Mouse (Mus musculus): ENCODE measurements around the gene Lrrc3b.

Gene Lrrc3b

DNA sequence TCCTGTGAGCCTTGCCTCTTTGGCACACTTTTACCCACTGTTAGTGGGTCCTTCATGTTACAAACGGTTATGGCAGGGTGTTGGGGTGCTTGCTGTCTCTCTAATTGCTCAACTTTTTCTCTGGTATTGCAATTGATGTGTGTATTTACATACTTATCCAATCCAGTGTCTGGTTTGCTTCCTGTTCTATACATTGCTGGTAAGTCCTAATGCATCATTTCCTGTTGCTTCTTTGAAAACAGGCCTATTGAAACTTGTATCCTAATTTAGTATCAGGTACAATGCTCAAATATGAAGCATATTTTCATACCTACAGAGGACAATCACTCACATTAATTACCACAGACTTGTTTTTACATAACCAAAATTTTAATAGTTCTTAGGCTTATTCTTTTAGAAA, 107.4 kb downstream of the Lrrc3b start:
- DNase-seq (ENCODE audit: low read depth, low spot score) = no peak

DNA sequence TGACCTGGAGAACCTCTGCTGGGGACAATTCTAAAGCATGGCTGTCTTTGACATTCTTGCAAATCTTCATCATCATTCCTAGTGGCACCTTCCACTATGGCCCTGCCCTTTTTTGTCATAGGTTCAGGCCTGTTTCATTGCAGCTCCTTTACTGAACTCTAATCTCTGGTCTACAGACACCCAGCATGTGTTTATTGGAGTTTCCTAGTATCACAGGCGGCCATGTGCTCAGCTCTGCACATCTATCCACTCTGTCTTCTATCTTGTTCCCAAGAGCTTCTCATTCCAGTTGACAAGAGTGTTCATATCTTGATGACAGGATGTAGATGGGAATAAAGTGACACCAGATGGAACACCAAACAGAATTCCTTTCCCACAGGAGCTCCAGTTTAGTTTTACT, 108.6 kb downstream of the Lrrc3b start:
- no peak for DNase-seq (ENCODE audit: low read depth, low spot score)

DNA sequence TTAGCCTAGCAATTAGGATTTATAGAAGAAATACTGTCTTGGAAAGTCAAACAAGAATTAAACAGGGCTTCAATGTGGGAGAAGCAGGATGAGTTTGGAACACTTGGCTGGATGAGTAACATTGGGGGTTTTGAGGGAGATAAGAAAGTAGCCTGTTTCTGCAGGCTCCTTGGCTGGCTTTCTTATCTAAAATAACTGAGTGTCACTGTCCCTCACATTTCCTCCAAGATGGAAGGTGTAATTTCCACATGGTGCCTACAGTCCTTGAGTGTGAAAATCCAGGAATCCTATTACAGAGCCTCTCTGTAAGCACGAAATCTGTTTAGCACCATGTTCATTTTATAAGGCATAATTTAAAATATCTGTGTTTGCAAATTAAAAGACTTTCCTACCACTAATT, 112.9 kb downstream of the Lrrc3b start:
- DNase-seq (ENCODE audit: low read depth, low spot score) = peak; percentile 14

DNA sequence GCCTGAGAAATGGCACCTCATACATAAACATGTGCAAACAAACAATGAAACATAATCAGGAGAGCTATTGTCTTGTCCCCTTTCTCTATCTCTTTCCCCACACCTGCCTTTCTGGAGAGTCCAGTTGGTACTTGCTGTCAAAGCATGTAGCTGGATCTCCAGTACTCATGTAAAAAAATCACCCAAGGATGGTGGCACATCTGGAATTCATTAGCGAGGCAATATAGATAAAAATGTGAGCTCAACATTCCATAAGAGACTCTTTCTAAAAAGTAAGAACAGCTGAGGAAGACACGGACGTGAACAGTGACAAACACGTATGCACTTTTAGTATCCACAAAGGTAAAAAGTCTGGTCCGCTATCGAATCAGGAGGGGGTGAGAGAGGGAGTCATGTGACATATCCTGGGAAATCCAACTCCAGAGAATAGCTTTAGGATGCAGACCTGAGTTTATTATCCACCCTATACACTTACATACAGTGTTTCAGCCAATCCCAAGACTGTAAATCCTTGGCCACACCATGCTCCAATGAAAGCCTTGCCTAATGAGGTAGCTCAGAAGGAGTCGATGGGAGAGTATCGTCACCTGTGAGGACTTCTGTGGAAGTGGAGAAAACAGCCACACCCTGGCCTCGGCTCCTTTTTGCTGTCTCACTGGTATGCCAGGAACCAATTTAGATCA, 116.2 kb downstream of the Lrrc3b start:
- DNase-seq (ENCODE audit: low read depth, low spot score) = no peak

DNA sequence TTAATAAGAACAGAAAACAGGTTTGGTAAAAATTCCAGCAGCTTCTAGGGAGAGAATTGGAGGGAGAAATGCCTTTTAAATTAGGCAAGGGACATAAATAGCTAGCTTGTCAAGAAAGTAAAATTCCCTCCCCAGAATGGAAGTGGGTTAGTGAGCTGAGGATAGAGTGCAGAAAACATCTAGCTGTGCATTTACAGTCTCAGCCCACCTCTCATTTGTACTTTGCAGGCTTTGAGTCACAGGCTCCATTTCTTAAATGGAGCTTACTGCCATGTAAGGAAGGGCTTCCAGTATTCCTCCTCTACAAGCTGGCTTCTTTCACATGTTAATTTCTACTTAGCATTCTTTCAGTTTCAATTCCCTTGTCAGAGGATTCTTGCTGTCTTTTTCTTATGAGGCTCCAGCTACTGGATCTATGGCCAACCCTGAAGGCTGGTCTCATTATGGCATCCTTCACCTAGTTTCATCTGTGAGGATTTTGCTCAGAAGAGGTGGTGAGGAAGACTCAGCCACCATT, 119.3 kb downstream of the Lrrc3b start:
- DNase-seq (ENCODE audit: low read depth, low spot score) = peak; percentile 73

DNA sequence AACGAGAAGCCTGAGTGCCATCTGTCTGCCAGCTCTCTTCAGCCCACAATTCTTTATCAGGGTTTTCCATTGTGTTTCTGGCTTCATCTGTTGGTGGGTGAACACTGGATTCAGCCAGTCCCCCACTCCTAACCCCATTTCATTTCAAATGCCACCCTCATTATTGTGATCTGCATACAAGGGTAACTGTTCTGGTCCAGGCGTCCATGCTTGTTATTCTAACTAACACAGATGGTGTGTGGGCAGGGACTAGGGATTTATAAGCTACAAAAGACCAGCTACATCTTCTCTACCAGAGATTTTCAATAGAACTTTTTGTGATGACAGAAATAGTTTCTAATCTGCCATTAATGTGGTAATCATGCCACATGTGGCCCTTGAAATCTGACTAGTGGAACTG, 130.2 kb downstream of the Lrrc3b start:
- DNase-seq (ENCODE audit: low read depth, low spot score) = peak; percentile 39

All from brain, adult 2 months (tissue).